Mouse (Mus musculus) mouse trophoblast stem cell (cell line): ENCODE data around the gene Tnp2.
"Not testable (repeated sequence)": the region's sequence is repeated elsewhere in the genome, so short reads cannot be mapped to it uniquely, and the experiment has no call there.

ENCODE experiments used
- in situ Hi-C, 2 experiments: fragments of 300-500 bp; cut with MseI, MboI; formaldehyde crosslinking; loops; 2 replicates in 1 of 2; 3 replicates in 1 of 2; pipeline ENCODE4 v1.15.1; 2025

The Tnp2 gene

DNA sequence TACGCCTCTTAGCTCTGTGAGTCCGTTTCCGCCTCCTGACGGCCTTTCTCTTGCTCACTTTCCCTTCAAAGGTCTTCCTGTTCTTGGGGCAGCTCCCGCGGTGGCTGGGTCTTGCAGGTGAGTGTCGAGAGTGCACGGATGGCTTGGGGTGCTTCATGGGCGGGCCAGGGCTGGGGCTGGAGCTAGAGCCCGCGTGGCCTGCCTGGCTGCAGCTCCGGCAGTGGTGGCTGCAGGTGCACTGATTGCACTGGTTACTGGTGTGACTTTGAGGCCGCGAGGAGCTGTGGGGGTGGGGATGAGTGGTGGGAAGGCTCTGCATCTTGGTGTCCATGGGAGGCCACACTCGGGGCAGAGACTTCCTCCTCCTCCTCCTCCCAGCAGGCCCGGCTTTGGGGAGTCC is at the start of gene Tnp2:
Gene Tnp2, minus strand, starts transcription at position 390 of the 400 bp plus-strand sequence.
- in situ Hi-C loops: loop anchor here in 1 of 2 experiments (10.0 kb wide), 1 partner anchor 213 kb away; no protein-coding TSS in a partner anchor

DNA sequence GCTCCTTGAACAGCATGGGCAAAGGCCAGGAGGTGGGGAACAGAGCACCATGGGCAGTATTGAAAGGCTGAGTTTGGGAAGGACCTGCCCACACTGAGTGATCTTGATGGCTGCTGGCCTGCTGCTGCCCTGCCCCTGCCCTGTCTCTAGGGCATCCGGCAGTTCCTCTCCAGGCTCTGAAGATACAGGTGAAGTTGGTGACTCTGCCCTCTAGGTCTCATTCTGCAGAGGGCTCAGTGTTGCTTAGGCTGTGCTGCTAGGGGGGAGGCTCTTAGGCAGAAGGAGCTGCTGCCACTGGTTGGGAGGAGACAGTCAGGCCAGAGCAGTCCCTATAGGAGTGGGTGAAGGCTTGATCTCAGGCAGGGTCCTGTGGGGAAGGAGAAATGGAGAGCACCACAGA is 49.4 kb upstream of the Tnp2 start:
- in situ Hi-C loops: no loop called here

- in situ Hi-C loops: no loop called here
Observed at GRCm38 (mm10) chr16:10837250-10837649, 48.8 kb upstream of the Tnp2 start.

GRCm38 (mm10) chr16:10836388-10836787 is 47.9 kb upstream of the Tnp2 start:
- in situ Hi-C loops: no loop called here

DNA sequence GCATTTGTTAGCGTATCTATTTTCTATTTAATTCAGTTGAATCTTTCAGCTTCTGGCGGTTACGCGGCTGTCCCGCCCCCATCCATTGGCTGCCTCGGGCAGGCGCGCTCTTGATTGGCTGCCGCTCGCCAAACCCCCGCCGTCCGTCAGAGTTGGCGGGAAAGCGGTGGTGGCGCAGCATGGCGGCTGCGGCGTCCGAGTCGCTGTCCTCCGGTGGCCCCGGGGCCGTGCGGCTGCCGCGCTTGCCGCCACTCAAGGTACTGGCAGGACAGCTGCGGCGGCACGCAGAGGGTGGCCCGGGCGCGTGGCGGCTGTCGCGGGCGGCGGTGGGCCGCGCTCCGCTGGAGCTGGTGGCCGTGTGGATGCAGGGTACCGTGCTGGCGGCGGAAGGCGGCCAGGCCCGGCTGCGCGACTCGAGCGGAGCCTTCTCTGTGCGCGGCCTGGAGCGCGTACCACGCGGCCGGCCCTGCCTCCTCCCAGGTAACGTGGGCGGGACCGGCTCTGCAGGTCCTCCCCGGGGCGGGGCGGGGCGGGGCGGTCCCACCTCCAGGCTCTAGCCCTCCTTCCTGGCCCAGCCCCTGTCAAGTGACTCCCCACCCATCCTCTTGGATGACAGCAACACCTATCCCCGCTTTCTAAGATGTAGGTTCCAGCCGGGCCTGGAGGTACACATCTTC is 46.6 kb upstream of the Tnp2 start, which contains the start of gene Rmi2:
Gene Rmi2, plus strand, starts transcription at position 149 of the 677 bp plus-strand sequence.
- in situ Hi-C loops: no loop called here

GRCm38 (mm10) chr16:10834542-10834910 is 46.1 kb upstream of the Tnp2 start:
- in situ Hi-C loops: no loop called here

GRCm38 (mm10) chr16:10828461-10828805 is 40.0 kb upstream of the Tnp2 start:
- in situ Hi-C loops: no loop called here

- in situ Hi-C loops: no loop called here
Observed at GRCm38 (mm10) chr16:10827766-10828460, 39.5 kb upstream of the Tnp2 start.

DNA sequence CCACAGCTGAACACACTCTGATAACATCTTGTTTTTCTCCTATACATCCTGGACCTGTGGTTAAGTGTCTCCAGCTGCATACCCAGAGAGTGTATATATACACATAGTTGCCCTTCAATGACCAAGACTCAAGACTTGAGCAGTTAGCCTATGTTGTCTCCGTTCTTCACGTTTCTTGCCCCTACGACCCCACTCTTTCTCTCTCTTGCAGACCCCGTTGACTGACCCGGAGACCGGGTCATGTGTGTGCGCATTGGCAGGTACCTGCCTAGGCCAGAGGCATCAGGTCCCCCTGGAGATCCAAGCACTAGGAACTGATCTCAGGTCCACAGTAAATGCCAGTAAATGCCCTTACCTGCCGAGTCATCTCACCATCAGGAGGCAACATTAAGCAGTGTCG is 38.8 kb upstream of the Tnp2 start:
- in situ Hi-C loops: no loop called here

DNA sequence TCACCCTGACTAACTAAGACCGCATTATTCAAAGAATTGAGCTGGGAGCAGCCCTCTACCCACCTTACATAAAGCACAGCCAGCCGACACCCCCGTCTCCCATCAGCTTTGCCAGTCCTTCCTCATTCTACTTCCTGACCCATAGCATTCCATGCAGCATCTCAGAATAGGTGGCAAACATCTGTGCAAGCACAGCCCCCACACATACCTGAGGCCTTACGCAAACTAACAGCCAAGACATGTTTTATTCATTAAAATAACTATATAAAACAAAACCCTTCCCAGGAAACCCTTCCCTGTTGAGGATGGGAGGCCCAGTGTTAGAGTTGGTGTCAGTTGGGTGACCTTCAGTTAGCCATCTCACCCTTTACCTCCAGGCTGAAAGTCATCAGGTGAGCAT is 37.4 kb upstream of the Tnp2 start:
- in situ Hi-C loops: no loop called here

DNA sequence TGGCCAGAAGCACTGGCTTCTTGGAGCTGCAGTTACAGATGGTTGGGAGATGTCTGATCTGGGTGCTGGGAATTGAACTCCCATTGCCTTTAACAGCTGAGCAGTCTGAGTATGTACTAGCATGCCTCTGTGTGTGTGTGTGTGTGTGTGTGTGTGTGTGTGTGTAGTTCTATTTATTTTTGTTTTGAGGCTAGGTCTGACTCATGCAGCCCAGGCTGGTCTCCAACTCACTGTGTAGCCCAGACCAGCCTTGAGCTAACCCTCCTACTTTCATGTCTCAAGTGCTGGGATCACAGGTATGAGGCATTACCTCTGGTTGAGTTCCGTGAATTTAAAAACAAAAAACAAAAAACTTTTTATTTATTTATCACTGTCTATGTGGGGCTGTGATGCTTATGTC is 36.1 kb upstream of the Tnp2 start:
- in situ Hi-C loops: no loop called here

DNA sequence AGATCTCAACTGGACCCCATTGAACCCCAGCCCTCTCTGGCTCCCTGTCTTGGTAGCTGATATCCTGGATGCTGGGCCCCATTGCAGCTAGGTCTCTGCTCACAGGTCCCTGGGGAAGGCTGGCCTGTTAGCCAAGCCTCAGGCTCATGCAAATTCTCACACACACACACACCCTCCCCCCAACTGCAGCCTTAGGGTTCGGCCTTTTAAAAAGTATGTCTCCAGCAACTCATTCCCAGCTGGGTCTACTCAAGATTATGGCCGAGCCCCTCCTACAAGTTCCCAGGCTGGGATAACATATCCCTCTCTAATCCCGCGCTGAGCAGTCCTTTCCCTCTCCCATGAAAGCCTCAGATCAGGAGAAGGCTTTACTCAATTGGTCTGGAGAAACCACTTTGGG is 32.9 kb upstream of the Tnp2 start:
- in situ Hi-C loops: no loop called here

DNA sequence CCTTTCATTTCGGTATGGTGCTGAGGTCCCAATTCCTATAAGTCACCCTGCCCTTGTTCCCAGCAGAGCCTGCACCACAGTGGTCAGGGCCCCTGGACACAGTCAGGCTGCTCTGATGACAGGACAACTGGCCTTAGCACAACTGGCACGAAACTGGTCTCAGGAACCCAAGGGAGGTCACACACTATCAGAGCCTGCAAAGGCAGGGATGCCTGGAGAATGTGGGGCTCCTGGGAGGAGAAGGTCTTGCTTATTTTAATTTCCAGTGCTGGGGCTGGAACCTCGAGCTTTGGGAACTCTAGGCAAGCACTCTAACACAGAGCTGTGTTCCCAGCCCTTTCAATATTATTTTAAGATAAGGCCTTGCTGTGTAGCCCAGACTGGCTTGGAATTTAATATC is 31.5 kb upstream of the Tnp2 start:
- in situ Hi-C loops: no loop called here

- in situ Hi-C loops: no loop called here
Observed at GRCm38 (mm10) chr16:10818579-10819135, 30.2 kb upstream of the Tnp2 start.

DNA sequence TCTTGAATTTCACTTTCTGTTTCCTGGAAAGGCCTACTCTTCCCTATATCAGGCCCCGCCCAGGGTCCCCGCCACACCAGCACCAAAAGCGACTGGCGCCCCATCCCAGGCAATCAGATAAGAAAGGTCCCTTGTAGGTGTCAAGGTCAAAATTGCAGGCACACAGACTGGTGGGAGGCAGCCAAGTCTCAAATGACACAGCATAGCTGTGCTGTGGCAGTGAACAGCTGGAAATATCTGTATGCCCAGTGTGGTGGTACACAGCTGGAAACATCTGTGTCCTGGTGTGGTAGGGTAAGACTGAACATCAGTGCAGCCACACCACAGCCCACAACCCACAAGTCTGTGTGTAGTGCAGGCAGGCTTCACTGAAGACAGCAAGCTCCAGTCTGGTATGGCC is 26.4 kb upstream of the Tnp2 start:
- in situ Hi-C loops: no loop called here

DNA sequence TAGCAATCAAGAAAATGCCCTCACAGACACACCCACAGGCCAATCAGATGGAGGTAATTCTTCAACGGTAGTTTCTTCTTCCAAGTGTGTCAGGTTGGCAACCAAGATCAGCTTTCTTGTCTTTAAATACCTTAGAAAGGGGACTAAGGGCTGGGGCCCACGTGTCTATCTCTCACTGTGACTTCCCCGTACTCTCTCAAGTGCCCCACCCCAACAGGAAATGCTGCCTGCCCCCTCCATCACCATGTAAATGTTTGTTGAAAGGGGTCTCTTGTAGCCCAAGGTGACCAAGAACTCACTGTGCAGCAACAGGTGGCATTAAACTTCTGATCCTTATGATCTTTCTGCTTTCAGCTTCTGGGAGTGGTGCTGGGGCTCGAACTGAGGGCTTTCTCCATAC is 25.3 kb upstream of the Tnp2 start:
- in situ Hi-C loops: no loop called here

DNA sequence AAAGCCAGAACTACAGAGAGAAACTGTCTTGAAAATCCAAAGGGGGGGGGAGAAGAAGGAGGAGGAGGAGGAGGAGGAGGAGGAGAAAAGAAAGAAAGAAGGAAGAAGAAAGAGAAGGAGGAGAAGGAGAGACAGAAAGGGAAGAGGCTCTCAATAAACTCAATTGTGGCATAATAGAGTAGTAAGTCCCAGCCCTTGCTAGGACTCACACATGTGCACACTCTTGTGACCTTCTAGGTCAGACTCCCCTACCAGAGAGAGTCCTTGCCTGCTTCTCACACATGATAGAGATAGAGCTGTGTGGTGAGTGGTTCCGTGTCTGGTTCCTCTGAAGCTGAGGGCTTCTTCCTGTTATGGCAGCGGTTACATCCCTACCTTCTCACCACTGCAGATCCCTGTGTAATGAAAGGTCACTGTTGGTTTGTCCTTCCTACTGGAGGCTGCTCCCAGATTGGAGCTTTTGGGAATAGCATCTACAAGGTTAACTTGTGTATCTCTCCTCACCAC is 24.5 kb upstream of the Tnp2 start, which contains the start of gene Gm11172:
Gene Gm11172, plus strand, starts transcription at position 51 of the 507 bp plus-strand sequence.
- in situ Hi-C loops: no loop called here

DNA sequence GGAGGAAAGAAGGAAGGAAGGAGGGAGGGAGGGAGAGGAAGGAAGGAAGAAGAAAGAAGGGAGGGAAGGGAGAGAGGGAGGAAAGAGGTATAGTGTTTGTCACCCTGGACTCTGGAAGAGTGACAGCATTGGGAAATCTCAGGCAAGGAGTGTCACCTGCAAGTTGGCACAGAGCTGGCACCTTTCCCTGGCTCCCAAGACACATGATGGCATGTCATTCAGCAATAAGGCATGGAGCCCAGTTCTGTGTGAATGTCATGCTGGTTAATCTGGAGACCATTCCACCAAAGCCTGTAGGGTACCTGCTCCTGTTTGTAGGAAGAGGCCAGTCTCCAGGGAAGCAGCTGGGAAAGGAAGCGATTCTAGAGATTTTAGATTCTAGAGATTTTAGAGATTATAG is 21.9 kb upstream of the Tnp2 start:
- in situ Hi-C loops: no loop called here

GRCm38 (mm10) chr16:10805789-10806527 is 17.5 kb upstream of the Tnp2 start, which contains the start of gene Prm1:
Gene Prm1, minus strand, starts transcription at chr16:10805839.
- in situ Hi-C loops: no loop called here

- in situ Hi-C loops: not testable (repeated sequence)
Observed at GRCm38 (mm10) chr16:10802420-10802819, 14.0 kb upstream of the Tnp2 start.

GRCm38 (mm10) chr16:10796034-10796433 is 7.6 kb upstream of the Tnp2 start, which contains the start of gene Prm2:
Gene Prm2, minus strand, starts transcription at chr16:10796134.
- in situ Hi-C loops: no loop called here

DNA sequence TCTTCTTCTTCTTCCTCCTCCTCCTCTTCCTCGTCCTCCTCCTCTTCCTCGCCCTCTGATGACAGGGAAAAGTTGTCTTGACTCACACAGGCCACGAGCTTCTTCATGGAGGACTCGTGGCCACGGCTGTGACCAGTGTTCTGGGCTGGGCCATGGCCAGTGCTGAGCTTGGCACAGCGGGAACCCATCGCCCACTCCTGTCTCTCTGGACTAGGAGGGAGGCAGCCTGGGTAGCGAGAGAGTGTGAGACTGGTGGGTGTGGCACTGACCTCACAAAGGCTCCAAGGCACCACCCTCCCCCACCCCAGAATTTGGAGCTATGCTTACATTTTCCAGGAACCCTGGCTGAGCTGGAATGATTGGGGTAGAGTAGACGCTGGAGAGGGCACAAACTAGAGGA is 2.2 kb upstream of the Tnp2 start, which contains the start of gene Prm3:
Gene Prm3, minus strand, starts transcription at position 213 of the 400 bp plus-strand sequence.
- in situ Hi-C loops: no loop called here
